Mouse (Mus musculus): ENCODE results near the gene Ublcp1. TPM values are rescaled to one million over a fixed set of nuclear protein-coding genes. Genes with fewer than 3 reads are reported as not detected.
"Not testable (repeated sequence)": the region's sequence is repeated elsewhere in the genome, so short reads cannot be mapped to it uniquely, and the experiment has no call there.

Gene Ublcp1
- polyA plus RNA-seq, 1 experiment from 2014 or later = 68.4 TPM

- no peak for ATAC-seq (ENCODE audit: low FRiP score, low read depth)
- Histone ChIP-seq H3K9me3 (no peaks in the 10 kb centered on the region), H3K4me2 (replicated peaks) (no peak overlapping the region), H3K4me3 (no peak overlapping the region), H3K27ac (replicated peaks) (no peak overlapping the region), H3K9ac (replicated peaks) (no peak overlapping the region), H3K36me3 (no peaks in the 10 kb centered on the region), H3K4me1 (no peaks in the 10 kb centered on the region), H3K27me3 (no peaks in the 10 kb centered on the region)
- 92% methylated on average over 4 of the region's 4 CpGs for WGBS
Measured at GRCm38 (mm10) chr11:44478382-44478781, 8.1 kb upstream of the Ublcp1 start.

- H3K4me2 ChIP-seq (replicated peaks) = no peak overlapping the region
- H3K9ac ChIP-seq (replicated peaks) = no peak overlapping the region
- H3K9me3 ChIP-seq = no peaks in the 10 kb centered on the region
- H3K4me3 ChIP-seq = no peak overlapping the region
- H3K27ac ChIP-seq (replicated peaks) = no peak overlapping the region
- 91% methylated on average over 2 of the region's 2 CpGs for WGBS
- H3K36me3 ChIP-seq = no peaks in the 10 kb centered on the region
- no peaks in the 10 kb centered on the region for H3K27me3 ChIP-seq
- no peak for ATAC-seq (ENCODE audit: low FRiP score, low read depth)
- peaks cover 5% of the 10 kb centered on the region for H3K4me1 ChIP-seq
Measured at GRCm38 (mm10) chr11:44476445-44476844, 6.1 kb upstream of the Ublcp1 start.

GRCm38 (mm10) chr11:44475467-44475866, 5.2 kb upstream of the Ublcp1 start:
- Histone ChIP-seq H3K27me3 (no peaks in the 10 kb centered on the region), H3K9me3 (no peaks in the 10 kb centered on the region), H3K4me3 (no peak overlapping the region), H3K4me2 (replicated peaks) (no peak overlapping the region), H3K9ac (replicated peaks) (no peak overlapping the region), H3K4me1 (peaks cover 9% of the 10 kb centered on the region), H3K27ac (replicated peaks) (no peak overlapping the region), H3K36me3 (no peaks in the 10 kb centered on the region)
- WGBS = 78% methylated on average over 3 of the region's 3 CpGs
- ATAC-seq (ENCODE audit: low FRiP score, low read depth) = no peak

- ATAC-seq (ENCODE audit: low FRiP score, low read depth) = no peak
- Histone ChIP-seq H3K27ac (replicated peaks) (peak overlapping the region; percentile 90), H3K27me3 (no peaks in the 10 kb centered on the region)
Measured at GRCm38 (mm10) chr11:44471337-44471995, 1.2 kb upstream of the Ublcp1 start.

GRCm38 (mm10) chr11:44469646-44470431, 459 bp downstream of the Ublcp1 start:
- Histone ChIP-seq H3K27me3 (no peaks in the 10 kb centered on the region), H3K9ac (replicated peaks) (peak overlapping the region; percentile 92), H3K4me3 (peak overlapping the region; percentile 94), H3K9me3 (no peaks in the 10 kb centered on the region), H3K27ac (replicated peaks) (peak overlapping the region; percentile 90), H3K4me1 (peaks cover 14% of the 10 kb centered on the region), H3K36me3 (0 out of 2 replicates have a peak, but pooled peaks cover 9% of the 10 kb centered on the region), H3K4me2 (replicated peaks) (peak overlapping the region; percentile 82)
- WGBS = under 1% methylated on average over 59 of the region's 59 CpGs
- peak; percentile 75 for ATAC-seq (ENCODE audit: low FRiP score, low read depth)

More at GRCm38 (mm10) chr11:44471337-44471995, 1.2 kb upstream of the Ublcp1 start:
- Histone ChIP-seq H3K9ac (replicated peaks) (peak overlapping the region; percentile 92), H3K9me3 (no peaks in the 10 kb centered on the region), H3K4me1 (peaks cover 14% of the 10 kb centered on the region), H3K36me3 (no peaks in the 10 kb centered on the region), H3K4me3 (peak overlapping the region; percentile 94), H3K4me2 (replicated peaks) (peak overlapping the region; percentile 82)
- WGBS = 23% methylated on average over 4 of the region's 4 CpGs

- Histone ChIP-seq H3K36me3 (peaks cover 13% of the 10 kb centered on the region), H3K27me3 (no peaks in the 10 kb centered on the region), H3K4me2 (replicated peaks) (no peak overlapping the region), H3K9ac (replicated peaks) (no peak overlapping the region), H3K9me3 (no peaks in the 10 kb centered on the region), H3K4me3 (no peak overlapping the region), H3K4me1 (peaks cover 14% of the 10 kb centered on the region), H3K27ac (replicated peaks) (no peak overlapping the region)
- no peak for ATAC-seq (ENCODE audit: low FRiP score, low read depth)
- WGBS = 93% methylated on average over 10 of the region's 10 CpGs
Measured at GRCm38 (mm10) chr11:44468306-44468790, 1.9 kb downstream of the Ublcp1 start.

GRCm38 (mm10) chr11:44466949-44467442, 3.3 kb downstream of the Ublcp1 start:
- Histone ChIP-seq H3K36me3 (peaks cover 18% of the 10 kb centered on the region), H3K4me2 (replicated peaks) (no peak overlapping the region), H3K27me3 (no peaks in the 10 kb centered on the region), H3K4me1 (peaks cover 14% of the 10 kb centered on the region), H3K27ac (replicated peaks) (no peak overlapping the region), H3K9ac (replicated peaks) (no peak overlapping the region), H3K9me3 (no peaks in the 10 kb centered on the region), H3K4me3 (no peak overlapping the region)
- WGBS = 86% methylated on average over 6 of the region's 6 CpGs
- no peak for ATAC-seq (ENCODE audit: low FRiP score, low read depth)

GRCm38 (mm10) chr11:44461493-44461892, 8.8 kb downstream of the Ublcp1 start:
- Histone ChIP-seq H3K4me2 (replicated peaks) (no peak overlapping the region), H3K4me1 (no peaks in the 10 kb centered on the region), H3K4me3 (no peak overlapping the region), H3K9me3 (no peaks in the 10 kb centered on the region), H3K9ac (replicated peaks) (no peak overlapping the region), H3K27ac (replicated peaks) (no peak overlapping the region), H3K36me3 (peaks cover 42% of the 10 kb centered on the region), H3K27me3 (no peaks in the 10 kb centered on the region)
- WGBS = 88% methylated on average over 6 of the region's 6 CpGs
- ATAC-seq (ENCODE audit: low FRiP score, low read depth) = no peak

GRCm38 (mm10) chr11:44453423-44453822, 16.9 kb downstream of the Ublcp1 start:
- no peaks in the 10 kb centered on the region for H3K9me3 ChIP-seq
- WGBS = 65% methylated on average over 2 of the region's 2 CpGs
- ATAC-seq (ENCODE audit: low FRiP score, low read depth) = 0 out of 2 replicates have a peak, but pooled peaks have one; percentile 58

GRCm38 (mm10) chr11:44452016-44452415, 18.3 kb downstream of the Ublcp1 start:
- H3K4me2 ChIP-seq (replicated peaks); H3K4me1 ChIP-seq; H3K27me3 ChIP-seq; H3K27ac ChIP-seq (replicated peaks); H3K4me3 ChIP-seq; H3K9ac ChIP-seq (replicated peaks); ATAC-seq (ENCODE audit: low FRiP score, low read depth); H3K9me3 ChIP-seq: not testable (repeated sequence)
- H3K36me3 ChIP-seq = peaks cover 22% of the 10 kb centered on the region
- WGBS = 94% methylated on average over 5 of the region's 5 CpGs

More at GRCm38 (mm10) chr11:44453423-44453822, 16.9 kb downstream of the Ublcp1 start:
- H3K36me3 ChIP-seq = peaks cover 25% of the 10 kb centered on the region
- H3K4me1 ChIP-seq = no peaks in the 10 kb centered on the region
- H3K27ac ChIP-seq (replicated peaks) = no peak overlapping the region
- no peak overlapping the region for H3K4me2 ChIP-seq (replicated peaks)
- H3K9ac ChIP-seq (replicated peaks) = no peak overlapping the region
- no peak overlapping the region for H3K4me3 ChIP-seq
- H3K27me3 ChIP-seq = no peaks in the 10 kb centered on the region

GRCm38 (mm10) chr11:44451046-44451445, 19.3 kb downstream of the Ublcp1 start:
- no peaks in the 10 kb centered on the region for H3K4me1 ChIP-seq
- no peak overlapping the region for H3K9ac ChIP-seq (replicated peaks)
- H3K4me2 ChIP-seq (replicated peaks) = no peak overlapping the region
- no peaks in the 10 kb centered on the region for H3K27me3 ChIP-seq
- H3K4me3 ChIP-seq = no peak overlapping the region
- no peaks in the 10 kb centered on the region for H3K9me3 ChIP-seq
- no peak for ATAC-seq (ENCODE audit: low FRiP score, low read depth)
- H3K27ac ChIP-seq (replicated peaks) = no peak overlapping the region
- H3K36me3 ChIP-seq = peaks cover 14% of the 10 kb centered on the region

- no peak for ATAC-seq (ENCODE audit: low FRiP score, low read depth)
- no peaks in the 10 kb centered on the region for H3K36me3 ChIP-seq
- no peak overlapping the region for H3K4me2 ChIP-seq (replicated peaks)
- no peak overlapping the region for H3K9ac ChIP-seq (replicated peaks)
- H3K4me3 ChIP-seq = no peak overlapping the region
- no peaks in the 10 kb centered on the region for H3K9me3 ChIP-seq
- H3K27me3 ChIP-seq = no peaks in the 10 kb centered on the region
- no peaks in the 10 kb centered on the region for H3K4me1 ChIP-seq
- WGBS = 93% methylated on average over 6 of the region's 6 CpGs
- H3K27ac ChIP-seq (replicated peaks) = no peak overlapping the region
Measured at GRCm38 (mm10) chr11:44437786-44438185, 32.5 kb downstream of the Ublcp1 start.

Data from midbrain, embryonic 12.5 days (tissue).